In the genomic region with DNA sequence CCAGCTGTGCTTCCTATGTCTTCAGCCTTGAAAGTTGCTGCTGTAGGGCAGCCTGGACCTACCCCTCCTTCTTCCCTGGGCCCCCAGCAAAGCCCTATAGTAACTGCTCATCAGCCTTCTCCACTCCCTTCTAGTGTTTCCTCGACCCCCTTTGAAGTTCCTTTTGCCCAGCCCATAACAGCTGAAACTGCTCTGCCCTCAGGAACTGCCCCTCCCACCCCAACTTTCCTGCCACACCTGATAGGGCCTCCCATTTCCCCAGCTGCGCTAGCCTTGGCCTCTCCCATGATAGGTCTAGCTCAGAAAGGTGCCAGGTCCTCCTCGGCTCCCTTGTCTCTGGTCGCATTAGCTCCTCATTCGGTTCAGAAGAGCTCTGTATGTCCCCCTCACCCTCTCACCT, we compare ENCODE assay signal across 10 mouse cellular contexts. TPM values are rescaled to one million over a fixed set of nuclear protein-coding genes. Genes with fewer than 3 reads are reported as not detected.
DNase-seq lines count a peak whose midpoint lies in the region; ATAC-seq and TF ChIP-seq lines count a peak whose summit lies in the region.
"Had no signal": no experiment of that assay in that cellular context is flagged by ENCODE, and none has a peak within 500 bp of the region (broad histone marks: within the 10 kb centered on the region; RNA-seq: fewer than 3 reads in every experiment).

No protein-coding gene starts in this region.

- 0 out of 2 replicates have a peak overlapping the region, but pooled peaks have one; percentile 42 for H3K9ac ChIP-seq in kidney, embryonic 15.5 days
- H3K9ac ChIP-seq in ES-E14 (ENCODE audit: insufficient read depth, low read depth, low read length, poor library complexity, severe bottlenecking), result peak overlapping the region; percentile 34; the same call in 1 of the 2 replicates
- H3K9ac ChIP-seq in embryonic facial prominence, embryonic 14.5 days (ENCODE audit: low read depth, low read length), result peak overlapping the region; percentile 34
- peak overlapping the region; percentile 30 for H3K9ac ChIP-seq in liver, postnatal 0 days (replicated peaks)

- ATAC-seq in kidney, embryonic 15.5 days (replicated peaks; ENCODE audit: low FRiP score), result no peak
- ATAC-seq in embryonic facial prominence, embryonic 14.5 days (ENCODE audit: low read depth), result peak; percentile 20
- no peak for ATAC-seq in liver, postnatal 0 days

- H3K27ac ChIP-seq in kidney, embryonic 15.5 days, result no peak overlapping the region
- no peak overlapping the region; the same call in 1 of the 2 replicates for H3K27ac ChIP-seq in ES-E14 (ENCODE audit: insufficient read depth, low read depth, low read length, poor library complexity, severe bottlenecking)
- H3K27ac ChIP-seq in embryonic facial prominence, embryonic 14.5 days (replicated peaks; ENCODE audit: low read depth, low read length), result 0 out of 2 replicates have a peak overlapping the region, but pooled peaks have one; percentile 28
- no peak overlapping the region for H3K27ac ChIP-seq in liver, postnatal 0 days (ENCODE audit: low read depth)

- no peak for TF ChIP-seq CTCF in liver, postnatal 0 days (IDR thresholded peaks at IDR 0.05; ENCODE audit: low read depth)

- 20% methylated on average over 5 of the region's 5 CpGs for WGBS in kidney, embryonic 15.5 days
- 53% methylated on average over 5 of the region's 5 CpGs for WGBS in embryonic facial prominence, embryonic 14.5 days
- WGBS in liver, postnatal 0 days (ENCODE audit: insufficient replicate concordance), result 44% methylated on average over 5 of the region's 5 CpGs

- no peak overlapping the region for H3K4me3 ChIP-seq in kidney, embryonic 15.5 days (replicated peaks)
- H3K4me3 ChIP-seq in ES-E14 (ENCODE audit: insufficient read depth in 1 of 2, low read depth in 1 of 2, low read length in 2 of 2, poor library complexity in 1 of 2, severe bottlenecking in 1 of 2), result no peak overlapping the region
- no peak overlapping the region for H3K4me3 ChIP-seq in embryonic facial prominence, embryonic 14.5 days (ENCODE audit: low read depth, low read length)
- H3K4me3 ChIP-seq in liver, postnatal 0 days (ENCODE audit: low read depth, low read length), result no peak overlapping the region

- DNase-seq in kidney, adult 9 months, result no peak
- DNase-seq in ES-E14 (ENCODE audit: low read depth, low spot score), result no peak
- DNase-seq in embryonic facial prominence, embryonic 14.5 days (ENCODE audit: low spot score), result peak; percentile 48
- DNase-seq in liver, postnatal 0 days, result peak; percentile 29
- DNase-seq in testis, postnatal 10 days (ENCODE audit: low spot score), result no peak
- DNase-seq in retina, embryonic 14.5 days (ENCODE audit: low spot score), result no peak

- H3K27me3 ChIP-seq in kidney, embryonic 15.5 days, result no peaks in the 10 kb centered on the region
- H3K27me3 ChIP-seq in embryonic facial prominence, embryonic 14.5 days (replicated peaks; ENCODE audit: control insufficient read depth, insufficient read depth, low read length), result no peaks in the 10 kb centered on the region
- H3K27me3 ChIP-seq in liver, postnatal 0 days (ENCODE audit: insufficient read depth, low read length), result no peaks in the 10 kb centered on the region

- peaks cover 64% of the 10 kb centered on the region for H3K36me3 ChIP-seq in kidney, embryonic 15.5 days
- peaks cover 62% of the 10 kb centered on the region for H3K36me3 ChIP-seq in ES-E14 (ENCODE audit: control insufficient read depth, insufficient read depth, low read length, poor library complexity, severe bottlenecking)
- H3K36me3 ChIP-seq in embryonic facial prominence, embryonic 14.5 days (ENCODE audit: control insufficient read depth, insufficient read depth, low read length), result peaks cover 61% of the 10 kb centered on the region
- H3K36me3 ChIP-seq in liver, postnatal 0 days (replicated peaks; ENCODE audit: insufficient read depth, low read length), result peaks cover 51% of the 10 kb centered on the region

- H3K9me3 ChIP-seq in kidney, embryonic 15.5 days (replicated peaks), result no peaks in the 10 kb centered on the region
- H3K9me3 ChIP-seq in ES-E14 (ENCODE audit: control insufficient read depth, insufficient read depth, low read depth, low read length), result no peaks in the 10 kb centered on the region
- no peaks in the 10 kb centered on the region for H3K9me3 ChIP-seq in embryonic facial prominence, embryonic 14.5 days (ENCODE audit: control insufficient read depth, low read length)
- no peaks in the 10 kb centered on the region for H3K9me3 ChIP-seq in liver, postnatal 0 days (ENCODE audit: low read length)

- peak overlapping the region; percentile 70 for H3K4me2 ChIP-seq in kidney, embryonic 15.5 days
- H3K4me2 ChIP-seq in embryonic facial prominence, embryonic 14.5 days (ENCODE audit: low read depth, low read length), result 0 out of 2 replicates have a peak overlapping the region, but pooled peaks have one; percentile 36
- H3K4me2 ChIP-seq in liver, postnatal 0 days (ENCODE audit: low read depth, low read length), result peak overlapping the region; percentile 90

- H3K4me1 ChIP-seq in kidney, embryonic 15.5 days, result peaks cover 69% of the 10 kb centered on the region
- peaks cover 5 to 22% of the 10 kb centered on the region in 2 experiments; a peak in 3 of 4 replicates for H3K4me1 ChIP-seq in ES-E14 (ENCODE audit: control insufficient read depth in 2 of 2, insufficient read depth in 2 of 2, low read length in 2 of 2, poor library complexity in 1 of 2)
- peaks cover 34% of the 10 kb centered on the region for H3K4me1 ChIP-seq in embryonic facial prominence, embryonic 14.5 days (ENCODE audit: control insufficient read depth, insufficient read depth, low read length)
- H3K4me1 ChIP-seq in liver, postnatal 0 days (ENCODE audit: insufficient read depth), result peaks cover 35% of the 10 kb centered on the region

- in situ Hi-C loops in ES-E14 (cut with MboI; ENCODE audit: low sequenced_read_pairs in 2 of 2, unreplicated experiment in 2 of 2), result no loop called here

- no peak for TF ChIP-seq EP300 in liver, postnatal 0 days (IDR thresholded peaks at IDR 0.05; ENCODE audit: low read depth)

TF ChIP-seq in ES-E14, 5 proteins besides CTCF, POLR2A, EP300 and RAD21:
- no peak for TF ChIP-seq ZNF384 (IDR thresholded peaks at IDR 0.05; ENCODE audit: low read depth, low read length)
- no peak for TF ChIP-seq CHD2 (IDR thresholded peaks at IDR 0.05; ENCODE audit: low read depth, low read length)
- no peak for TF ChIP-seq HCFC1 (IDR thresholded peaks at IDR 0.05; ENCODE audit: borderline replicate concordance, insufficient read depth, low read length)
- no peak for TF ChIP-seq MAFK (IDR thresholded peaks at IDR 0.05; ENCODE audit: insufficient read depth, low read depth, low read length)
- TF ChIP-seq ZC3H11A (IDR thresholded peaks at IDR 0.05; ENCODE audit: borderline replicate concordance, low read depth, low read length), result no peak

RNA-seq across cellular contexts. Expression of a gene that starts 3.8 kb away (rescaled TPM):
- polyA plus RNA-seq in kidney, embryonic 15.5 days (2015; fragmentation: Nextera tagmentation; extraction: Ambion mirVana), result 838 and 886 TPM in 2 replicates
- total RNA-seq in ES-E14 (2012; rRNA removed), result 746 and 1,114 TPM in 2 replicates
- 847 and 859 TPM in 2 replicates for polyA plus RNA-seq in embryonic facial prominence, embryonic 14.5 days (2014; fragmentation: Nextera tagmentation; extraction: Ambion mirVana)
- 384 and 394 TPM in 2 replicates for polyA plus RNA-seq in liver, postnatal 0 days (2015; fragmentation: Nextera tagmentation; extraction: Ambion mirVana)

RNA-seq across cellular contexts. Expression of a gene that starts 19.6 kb away (rescaled TPM):
- 493 and 571 TPM in 2 replicates for polyA plus RNA-seq in kidney, embryonic 15.5 days (2015; fragmentation: Nextera tagmentation; extraction: Ambion mirVana)
- 125 and 240 TPM in 2 replicates for total RNA-seq in ES-E14 (2012; rRNA removed)
- 450 and 475 TPM in 2 replicates for polyA plus RNA-seq in embryonic facial prominence, embryonic 14.5 days (2014; fragmentation: Nextera tagmentation; extraction: Ambion mirVana)
- 193 and 194 TPM in 2 replicates for polyA plus RNA-seq in liver, postnatal 0 days (2015; fragmentation: Nextera tagmentation; extraction: Ambion mirVana)

RNA-seq across cellular contexts. Expression of a gene that starts 24.2 kb away (rescaled TPM):
- polyA plus RNA-seq in kidney, embryonic 15.5 days (2015; fragmentation: Nextera tagmentation; extraction: Ambion mirVana), result 84.9 and 92.8 TPM in 2 replicates
- 51.8 and 63.5 TPM in 2 replicates for total RNA-seq in ES-E14 (2012; rRNA removed)
- polyA plus RNA-seq in embryonic facial prominence, embryonic 14.5 days (2014; fragmentation: Nextera tagmentation; extraction: Ambion mirVana), result 61.6 and 69.4 TPM in 2 replicates
- polyA plus RNA-seq in liver, postnatal 0 days (2015; fragmentation: Nextera tagmentation; extraction: Ambion mirVana), result 26.2 and 29.1 TPM in 2 replicates

RNA-seq across cellular contexts. Expression of a gene that starts 31.8 kb away (rescaled TPM):
- not detected in 2 replicates for polyA plus RNA-seq in kidney, embryonic 15.5 days (2015; fragmentation: Nextera tagmentation; extraction: Ambion mirVana)
- total RNA-seq in ES-E14 (2012; rRNA removed), result 0.22 TPM in 1 of 2 replicates, not detected in the other
- polyA plus RNA-seq in embryonic facial prominence, embryonic 14.5 days (2014; fragmentation: Nextera tagmentation; extraction: Ambion mirVana), result 0.75 TPM in 1 of 2 replicates, not detected in the other
- 29.5 and 32.4 TPM in 2 replicates for polyA plus RNA-seq in liver, postnatal 0 days (2015; fragmentation: Nextera tagmentation; extraction: Ambion mirVana)
- total RNA-seq: heart, adult 18-20 months; layer of hippocampus, postnatal 25 days had no signal
- polyA plus RNA-seq: cortical plate, adult 2 months had no signal

RNA-seq across cellular contexts. Expression of a gene that starts 43.9 kb away (rescaled TPM):
- polyA plus RNA-seq in kidney, embryonic 15.5 days (2015; fragmentation: Nextera tagmentation; extraction: Ambion mirVana), result 2,850 and 2,855 TPM in 2 replicates
- 1,760 and 2,075 TPM in 2 replicates for total RNA-seq in ES-E14 (2012; rRNA removed)
- 2,069 and 2,210 TPM in 2 replicates for polyA plus RNA-seq in embryonic facial prominence, embryonic 14.5 days (2014; fragmentation: Nextera tagmentation; extraction: Ambion mirVana)
- polyA plus RNA-seq in liver, postnatal 0 days (2015; fragmentation: Nextera tagmentation; extraction: Ambion mirVana), result 1,808 and 1,865 TPM in 2 replicates

Comparison
In these comparisons a context has a peak if more than half of its experiments do, and no peak if none do; other contexts are left out.
1. H3K4me2 ChIP-seq: peak in every context shown above with its lines; median percentile 90 in liver, postnatal 0 days; 70 in kidney, embryonic 15.5 days; 36 in embryonic facial prominence, embryonic 14.5 days.
2. DNase-seq: peak in embryonic facial prominence, embryonic 14.5 days (single experiment) and liver, postnatal 0 days (single experiment); none in kidney, adult 9 months (single experiment), ES-E14 (single experiment), testis, postnatal 10 days (single experiment) and retina, embryonic 14.5 days (single experiment).
3. Peak in every context shown above with its lines, with median percentiles within 50 percentile points of each other: H3K9ac ChIP-seq.